Mouse (Mus musculus): Measurements from ENCODE around the gene Stk40.

The Stk40 gene

GRCm38 (mm10) chr4:126155869-126156268, 52.1 kb downstream of the Stk40 start:
- TF ChIP-seq GATA4 (IDR thresholded peaks at IDR 0.05; ENCODE audit: insufficient replicate concordance, low read length): no peak

- TF ChIP-seq GATA4 (IDR thresholded peaks at IDR 0.05; ENCODE audit: insufficient replicate concordance, low read length): no peak
Observed at GRCm38 (mm10) chr4:126156617-126157016, 52.9 kb downstream of the Stk40 start.

GRCm38 (mm10) chr4:126157562-126157961, 53.8 kb downstream of the Stk40 start:
- no peak for TF ChIP-seq GATA4 (IDR thresholded peaks at IDR 0.05; ENCODE audit: insufficient replicate concordance, low read length)

- TF ChIP-seq GATA4 (IDR thresholded peaks at IDR 0.05; ENCODE audit: insufficient replicate concordance, low read length): no peak
Observed at GRCm38 (mm10) chr4:126159455-126159854, 55.7 kb downstream of the Stk40 start.

- TF ChIP-seq GATA4 (IDR thresholded peaks at IDR 0.05; ENCODE audit: insufficient replicate concordance, low read length): no peak
Observed at GRCm38 (mm10) chr4:126160981-126161380, 57.2 kb downstream of the Stk40 start.

- no peak for TF ChIP-seq GATA4 (IDR thresholded peaks at IDR 0.05; ENCODE audit: insufficient replicate concordance, low read length)
Observed at GRCm38 (mm10) chr4:126161456-126161855, 57.7 kb downstream of the Stk40 start.

GRCm38 (mm10) chr4:126161986-126162385, 58.2 kb downstream of the Stk40 start:
- TF ChIP-seq GATA4 (IDR thresholded peaks at IDR 0.05; ENCODE audit: insufficient replicate concordance, low read length): no peak

GRCm38 (mm10) chr4:126162544-126163066, 58.8 kb downstream of the Stk40 start:
- no peak for TF ChIP-seq GATA4 (IDR thresholded peaks at IDR 0.05; ENCODE audit: insufficient replicate concordance, low read length)

GRCm38 (mm10) chr4:126163067-126163659, 59.4 kb downstream of the Stk40 start, which contains the start of gene Sh3d21:
Gene Sh3d21 (minus strand): TSS chr4:126163491.
- no peak for TF ChIP-seq GATA4 (IDR thresholded peaks at IDR 0.05; ENCODE audit: insufficient replicate concordance, low read length)

- TF ChIP-seq GATA4 (IDR thresholded peaks at IDR 0.05; ENCODE audit: insufficient replicate concordance, low read length): no peak
Observed at GRCm38 (mm10) chr4:126163685-126164084, 59.9 kb downstream of the Stk40 start.

GRCm38 (mm10) chr4:126166084-126166483, 62.3 kb downstream of the Stk40 start:
- TF ChIP-seq GATA4 (IDR thresholded peaks at IDR 0.05; ENCODE audit: insufficient replicate concordance, low read length): no peak

- TF ChIP-seq GATA4 (IDR thresholded peaks at IDR 0.05; ENCODE audit: insufficient replicate concordance, low read length): no peak
Observed at GRCm38 (mm10) chr4:126168851-126169250, 65.1 kb downstream of the Stk40 start.

- no peak for TF ChIP-seq GATA4 (IDR thresholded peaks at IDR 0.05; ENCODE audit: insufficient replicate concordance, low read length)
Observed at GRCm38 (mm10) chr4:126173800-126174199, 70.0 kb downstream of the Stk40 start.

- TF ChIP-seq GATA4 (IDR thresholded peaks at IDR 0.05; ENCODE audit: insufficient replicate concordance, low read length): no peak
Observed at GRCm38 (mm10) chr4:126181170-126181957, 77.6 kb downstream of the Stk40 start.

GRCm38 (mm10) chr4:126183034-126183433, 79.3 kb downstream of the Stk40 start:
- no peak for TF ChIP-seq GATA4 (IDR thresholded peaks at IDR 0.05; ENCODE audit: insufficient replicate concordance, low read length)

GRCm38 (mm10) chr4:126187096-126187495, 83.3 kb downstream of the Stk40 start:
- TF ChIP-seq GATA4 (IDR thresholded peaks at IDR 0.05; ENCODE audit: insufficient replicate concordance, low read length): no peak
